Mouse (Mus musculus) neutrophil, adult 83 days (primary cell): ENCODE measurements around the gene Vps37b. TPM values are rescaled to one million over a fixed set of nuclear protein-coding genes. Genes with fewer than 3 reads are reported as not detected.

ENCODE experiments used
- total RNA-seq, 2 experiments: library from RNA; stranded (reverse); gene quantifications; one replicate each; pipeline ENCODE4 v1.2.4; 2023

Gene Vps37b
- total RNA-seq = 10 to 100 TPM; 43.0 to 46.7 TPM

GRCm38 (mm10) chr5:124032001-124032508 lies at the start of gene Vps37b:
TSS of gene Vps37b (minus strand) at chr5:124032270.

DNA sequence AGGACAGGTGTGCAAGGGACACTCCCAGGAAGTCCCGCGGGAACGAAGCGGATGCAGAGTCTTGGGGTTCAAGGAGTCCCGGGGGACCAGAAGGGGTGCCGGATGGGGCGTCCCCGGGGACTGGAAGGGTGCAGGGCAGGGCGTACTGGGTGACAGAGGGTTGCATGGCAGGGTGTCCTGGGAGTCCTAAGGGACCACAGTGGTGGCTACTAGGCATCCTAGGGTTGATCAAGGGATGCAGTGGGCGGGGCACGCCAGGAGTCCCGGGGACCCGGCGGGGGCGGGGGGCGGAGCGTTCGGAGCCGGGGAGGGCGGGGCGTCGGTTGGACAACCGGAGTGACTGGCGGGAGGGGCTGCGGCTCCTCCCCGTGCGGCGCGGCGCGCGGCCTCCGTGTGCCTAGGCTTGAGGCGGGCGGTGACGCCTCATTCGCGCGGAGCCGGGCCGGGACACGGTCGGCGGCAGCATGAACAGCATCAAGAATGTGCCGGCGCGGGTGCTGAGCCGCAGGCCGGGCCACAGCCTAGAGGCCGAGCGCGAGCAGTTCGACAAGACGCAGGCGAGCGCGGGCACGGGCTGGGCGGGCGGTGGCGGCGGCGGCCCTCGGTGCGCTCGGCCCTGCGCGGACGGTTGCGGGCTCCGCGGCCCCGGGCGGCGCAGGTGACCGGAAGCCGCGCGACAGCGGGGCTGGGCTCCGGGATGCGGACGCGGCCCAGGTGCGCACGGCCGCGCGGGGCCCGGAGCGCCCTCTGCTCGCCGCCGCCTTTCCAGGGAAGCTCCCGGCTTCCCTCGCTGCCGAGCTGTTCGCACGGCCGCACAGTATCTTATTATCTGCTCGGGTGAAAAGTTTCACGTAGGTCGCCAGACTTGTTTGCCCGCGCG lies 58.5 kb downstream of the Vps37b start, which contains the start of gene Hip1r:
Gene Hip1r, plus strand, starts transcription at position 330 of the 880 bp plus-strand sequence.

Other genes starting within 250 kb of the Vps37b start
- gene Hcar2, start 166.8 kb downstream of the Vps37b start, total RNA-seq = 100 to 1,000 TPM in 1 of 2 experiments, 10 to 100 TPM in 1; 93.7 to 125 TPM
- not detected for gene Hcar1, start 152.2 kb downstream of the Vps37b start, total RNA-seq
- 10 to 100 TPM; 20.1 to 24.9 TPM for gene Denr, start 125.1 kb downstream of the Vps37b start, total RNA-seq
- 1 to 10 TPM in 1 of 2 experiments, not detected in 1; 1.4 TPM for gene Gm43518, start 104.9 kb downstream of the Vps37b start, total RNA-seq
- gene Ccdc62, start 101.6 kb downstream of the Vps37b start, total RNA-seq = 1 to 10 TPM in 1 of 2 experiments, under 1 TPM in 1; 0.31 to 2.5 TPM
- gene Hip1r, start 58.6 kb downstream of the Vps37b start, total RNA-seq = 10 to 100 TPM; 73.4 to 78.7 TPM
- 1 to 10 TPM; 5.4 to 6.5 TPM for gene Abcb9, start 63.5 kb upstream of the Vps37b start, total RNA-seq
- gene Ogfod2, start 80.0 kb upstream of the Vps37b start, total RNA-seq = 10 to 100 TPM; 13.0 to 14.2 TPM
- 10 to 100 TPM; 35.8 to 39.3 TPM for gene Arl6ip4, start 83.8 kb upstream of the Vps37b start, total RNA-seq
- gene Pitpnm2, start 217.5 kb upstream of the Vps37b start, total RNA-seq = 1 to 10 TPM; 4.0 to 6.7 TPM